Mouse (Mus musculus): ENCODE results near the gene Acly. TPM values are rescaled to one million over a fixed set of nuclear protein-coding genes. Genes with fewer than 3 reads are reported as not detected.
"Not testable (repeated sequence)": the region's sequence is repeated elsewhere in the genome, so short reads cannot be mapped to it uniquely, and the experiment has no call there.

The Acly gene
- polyA plus RNA-seq, 1 experiment from 2014 or later, result 54.0 TPM

GRCm38 (mm10) chr11:100534411-100534810 is 6.6 kb upstream of the Acly start:
- H3K4me2 ChIP-seq (ENCODE audit: low read length); ATAC-seq (ENCODE audit: insufficient number of reproducible peaks, insufficient read depth, low FRiP score, low read depth); H3K27ac ChIP-seq (replicated peaks in 1 of 2; ENCODE audit: control insufficient read depth in 1 of 2, insufficient read depth in 1 of 2, low read depth in 2 of 2, low read length in 2 of 2): not testable (repeated sequence)

GRCm38 (mm10) chr11:100533871-100534270 is 6.1 kb upstream of the Acly start:
- 76% methylated on average over 6 of the region's 6 CpGs for WGBS
- Histone ChIP-seq H3K4me1 (ENCODE audit: control insufficient read depth in 2 of 2, insufficient read depth in 2 of 2, low read length in 2 of 2) (no peaks in the 10 kb centered on the region), H3K4me2 (ENCODE audit: low read length) (no peak overlapping the region), H3K27me3 (ENCODE audit: control insufficient read depth, insufficient read depth, low read length) (no peaks in the 10 kb centered on the region), H3K27ac (replicated peaks in 1 of 2; ENCODE audit: control insufficient read depth in 1 of 2, insufficient read depth in 1 of 2, low read depth in 2 of 2, low read length in 2 of 2) (no peak overlapping the region), H3K9me3 (ENCODE audit: control insufficient read depth, low read length) (0 out of 2 replicates have a peak, but pooled peaks cover 3% of the 10 kb centered on the region), H3K4me3 (ENCODE audit: control insufficient read depth in 1 of 2, insufficient read depth in 1 of 2, low read depth in 1 of 2, low read length in 2 of 2) (no peak overlapping the region), H3K9ac (ENCODE audit: low read length) (no peak overlapping the region), H3K36me3 (ENCODE audit: control insufficient read depth, insufficient read depth, low read length) (no peaks in the 10 kb centered on the region)
- no peak for ATAC-seq (ENCODE audit: insufficient number of reproducible peaks, insufficient read depth, low FRiP score, low read depth)

More at GRCm38 (mm10) chr11:100534411-100534810, 6.6 kb upstream of the Acly start:
- not testable (repeated sequence) for H3K9ac ChIP-seq (ENCODE audit: low read length); H3K27me3 ChIP-seq (ENCODE audit: control insufficient read depth, insufficient read depth, low read length); H3K9me3 ChIP-seq (ENCODE audit: control insufficient read depth, low read length); H3K4me3 ChIP-seq (ENCODE audit: control insufficient read depth in 1 of 2, insufficient read depth in 1 of 2, low read depth in 1 of 2, low read length in 2 of 2); H3K36me3 ChIP-seq (ENCODE audit: control insufficient read depth, insufficient read depth, low read length); H3K4me1 ChIP-seq (ENCODE audit: control insufficient read depth in 2 of 2, insufficient read depth in 2 of 2, low read length in 2 of 2)
- WGBS, result 90% methylated on average over 2 of the region's 2 CpGs

GRCm38 (mm10) chr11:100528375-100529165 is 770 bp upstream of the Acly start:
- Histone ChIP-seq H3K4me1 (ENCODE audit: control insufficient read depth in 2 of 2, insufficient read depth in 2 of 2, low read length in 2 of 2) (peaks cover 14 to 22% of the 10 kb centered on the region in 2 experiments), H3K4me2 (ENCODE audit: low read length) (peak overlapping the region; percentile 71), H3K9me3 (ENCODE audit: control insufficient read depth, low read length) (no peaks in the 10 kb centered on the region), H3K27me3 (ENCODE audit: control insufficient read depth, insufficient read depth, low read length) (no peaks in the 10 kb centered on the region), H3K27ac (replicated peaks in 1 of 2; ENCODE audit: control insufficient read depth in 1 of 2, insufficient read depth in 1 of 2, low read depth in 2 of 2, low read length in 2 of 2) (peak overlapping the region; percentile 49 to 61; a peak in 3 of 4 replicates), H3K4me3 (ENCODE audit: control insufficient read depth in 1 of 2, insufficient read depth in 1 of 2, low read depth in 1 of 2, low read length in 2 of 2) (peak overlapping the region; percentile 66 to 91), H3K9ac (ENCODE audit: low read length) (peak overlapping the region; percentile 74), H3K36me3 (ENCODE audit: control insufficient read depth, insufficient read depth, low read length) (peaks cover 8% of the 10 kb centered on the region; the same call in 1 of the 2 replicates)
- 24% methylated on average over 19 of the region's 19 CpGs for WGBS
- peak; percentile 8 for ATAC-seq (ENCODE audit: insufficient number of reproducible peaks, insufficient read depth, low FRiP score, low read depth)

GRCm38 (mm10) chr11:100527066-100527457 is 738 bp downstream of the Acly start:
- Histone ChIP-seq H3K9ac (ENCODE audit: low read length) (peak overlapping the region; percentile 88), H3K27me3 (ENCODE audit: control insufficient read depth, insufficient read depth, low read length) (no peaks in the 10 kb centered on the region), H3K4me3 (ENCODE audit: control insufficient read depth in 1 of 2, insufficient read depth in 1 of 2, low read depth in 1 of 2, low read length in 2 of 2) (peak overlapping the region; percentile 84 to 91), H3K9me3 (ENCODE audit: control insufficient read depth, low read length) (no peaks in the 10 kb centered on the region), H3K36me3 (ENCODE audit: control insufficient read depth, insufficient read depth, low read length) (peaks cover 23% of the 10 kb centered on the region), H3K4me2 (ENCODE audit: low read length) (peak overlapping the region; percentile 71), H3K27ac (replicated peaks in 1 of 2; ENCODE audit: control insufficient read depth in 1 of 2, insufficient read depth in 1 of 2, low read depth in 2 of 2, low read length in 2 of 2) (peak overlapping the region; percentile 70 to 88), H3K4me1 (ENCODE audit: control insufficient read depth in 2 of 2, insufficient read depth in 2 of 2, low read length in 2 of 2) (peaks cover 14 to 22% of the 10 kb centered on the region in 2 experiments)
- peak; percentile 20 for ATAC-seq (ENCODE audit: insufficient number of reproducible peaks, insufficient read depth, low FRiP score, low read depth)
- WGBS, result under 1% methylated on average over 26 of the region's 26 CpGs

- H3K27me3 ChIP-seq (ENCODE audit: control insufficient read depth, insufficient read depth, low read length), result no peaks in the 10 kb centered on the region
- peak overlapping the region; percentile 88 for H3K9ac ChIP-seq (ENCODE audit: low read length)
- H3K36me3 ChIP-seq (ENCODE audit: control insufficient read depth, insufficient read depth, low read length), result peaks cover 31% of the 10 kb centered on the region
- no peak overlapping the region for H3K27ac ChIP-seq (replicated peaks in 1 of 2; ENCODE audit: control insufficient read depth in 1 of 2, insufficient read depth in 1 of 2, low read depth in 2 of 2, low read length in 2 of 2)
- H3K4me1 ChIP-seq (ENCODE audit: control insufficient read depth in 2 of 2, insufficient read depth in 2 of 2, low read length in 2 of 2), result peaks cover 14 to 22% of the 10 kb centered on the region in 2 experiments
- 41% methylated on average over 15 of the region's 15 CpGs for WGBS
- no peak for ATAC-seq (ENCODE audit: insufficient number of reproducible peaks, insufficient read depth, low FRiP score, low read depth)
- H3K9me3 ChIP-seq (ENCODE audit: control insufficient read depth, low read length), result no peaks in the 10 kb centered on the region
- peak overlapping the region; percentile 84 to 91 for H3K4me3 ChIP-seq (ENCODE audit: control insufficient read depth in 1 of 2, insufficient read depth in 1 of 2, low read depth in 1 of 2, low read length in 2 of 2)
- peak overlapping the region; percentile 71 for H3K4me2 ChIP-seq (ENCODE audit: low read length)
These were observed 1.6 kb downstream of the Acly start for GRCm38 (mm10) chr11:100526052-100526816.

GRCm38 (mm10) chr11:100524987-100525630 is 2.7 kb downstream of the Acly start:
- Histone ChIP-seq H3K4me2 (ENCODE audit: low read length) (peak overlapping the region; percentile 71; the same call in 1 of the 2 replicates), H3K27me3 (ENCODE audit: control insufficient read depth, insufficient read depth, low read length) (no peaks in the 10 kb centered on the region), H3K4me3 (ENCODE audit: control insufficient read depth in 1 of 2, insufficient read depth in 1 of 2, low read depth in 1 of 2, low read length in 2 of 2) (no peak overlapping the region), H3K4me1 (ENCODE audit: control insufficient read depth in 2 of 2, insufficient read depth in 2 of 2, low read length in 2 of 2) (peaks cover 14 to 22% of the 10 kb centered on the region in 2 experiments), H3K27ac (replicated peaks in 1 of 2; ENCODE audit: control insufficient read depth in 1 of 2, insufficient read depth in 1 of 2, low read depth in 2 of 2, low read length in 2 of 2) (0 out of 4 replicates have a peak overlapping the region, but pooled peaks of 1 of the 2 experiments have one; percentile 11), H3K9ac (ENCODE audit: low read length) (no peak overlapping the region), H3K36me3 (ENCODE audit: control insufficient read depth, insufficient read depth, low read length) (peaks cover 42% of the 10 kb centered on the region), H3K9me3 (ENCODE audit: control insufficient read depth, low read length) (no peaks in the 10 kb centered on the region)
- 58% methylated on average over 11 of the region's 11 CpGs for WGBS
- no peak for ATAC-seq (ENCODE audit: insufficient number of reproducible peaks, insufficient read depth, low FRiP score, low read depth)

- 76% methylated on average over 5 of the region's 5 CpGs for WGBS
- Histone ChIP-seq H3K9ac (ENCODE audit: low read length) (no peak overlapping the region), H3K36me3 (ENCODE audit: control insufficient read depth, insufficient read depth, low read length) (peaks cover 50% of the 10 kb centered on the region), H3K4me3 (ENCODE audit: control insufficient read depth in 1 of 2, insufficient read depth in 1 of 2, low read depth in 1 of 2, low read length in 2 of 2) (no peak overlapping the region), H3K27me3 (ENCODE audit: control insufficient read depth, insufficient read depth, low read length) (no peaks in the 10 kb centered on the region), H3K4me2 (ENCODE audit: low read length) (no peak overlapping the region), H3K27ac (replicated peaks in 1 of 2; ENCODE audit: control insufficient read depth in 1 of 2, insufficient read depth in 1 of 2, low read depth in 2 of 2, low read length in 2 of 2) (no peak overlapping the region), H3K9me3 (ENCODE audit: control insufficient read depth, low read length) (no peaks in the 10 kb centered on the region), H3K4me1 (ENCODE audit: control insufficient read depth in 2 of 2, insufficient read depth in 2 of 2, low read length in 2 of 2) (peaks cover 14 to 22% of the 10 kb centered on the region in 2 experiments)
- ATAC-seq (ENCODE audit: insufficient number of reproducible peaks, insufficient read depth, low FRiP score, low read depth), result no peak
These were observed 3.4 kb downstream of the Acly start for GRCm38 (mm10) chr11:100524358-100524757.
